Mouse (Mus musculus) cerebellum, postnatal 36 days (tissue): ENCODE data around the gene Adcy4.

Source experiments
- DNase-seq, 2 experiments: peaks; one replicate each; pipeline ENCODE4 v3.0.0; 2021 to 2022; ENCODE audit warnings: mixed read lengths in 2 of 2

Gene Adcy4

DNA sequence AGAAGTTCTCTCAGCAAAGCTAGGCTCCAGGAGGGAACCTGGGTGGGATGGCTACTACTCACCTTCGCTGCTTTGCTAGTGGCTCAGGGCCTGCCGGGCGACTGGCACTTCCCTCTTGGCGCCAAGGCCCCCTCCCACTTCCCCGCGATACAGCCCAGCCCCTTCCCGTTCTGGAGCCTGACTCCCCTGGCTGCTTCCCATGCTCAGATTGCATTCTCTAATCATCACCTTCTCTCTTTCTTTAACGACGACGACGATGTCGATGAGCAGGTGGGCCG, at the start of gene Adcy4:
Adcy4 (minus strand) TSS at position 138 of the 278 bp plus-strand sequence.
- no peak for DNase-seq

DNA sequence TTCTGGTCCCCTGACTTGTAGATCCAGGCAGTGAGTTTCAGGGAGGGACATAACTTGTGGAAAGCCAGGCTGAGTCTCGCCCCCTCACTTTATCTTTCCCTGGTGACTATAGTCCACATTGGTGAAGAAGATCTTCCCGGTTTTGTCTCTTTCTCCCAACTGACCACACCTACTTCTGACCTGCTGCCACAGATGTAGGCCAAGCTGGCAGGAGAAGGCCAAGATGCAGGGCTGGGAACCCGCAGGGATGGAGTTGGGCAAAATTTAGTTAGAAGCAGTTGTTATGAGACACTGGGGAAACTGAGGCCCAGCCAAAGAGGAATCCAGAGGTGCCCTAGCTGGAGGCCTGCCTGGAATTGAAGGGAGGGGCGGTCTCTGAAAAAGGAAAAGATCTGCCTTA, 49.2 kb upstream of the Adcy4 start:
- no peak for DNase-seq

GRCm38 (mm10) chr14:55830331-55830730, 46.4 kb upstream of the Adcy4 start:
- no peak for DNase-seq

- no peak for DNase-seq
Observed at GRCm38 (mm10) chr14:55829854-55830253, 46.0 kb upstream of the Adcy4 start.

GRCm38 (mm10) chr14:55828716-55829263, 44.9 kb upstream of the Adcy4 start:
- no peak for DNase-seq

DNA sequence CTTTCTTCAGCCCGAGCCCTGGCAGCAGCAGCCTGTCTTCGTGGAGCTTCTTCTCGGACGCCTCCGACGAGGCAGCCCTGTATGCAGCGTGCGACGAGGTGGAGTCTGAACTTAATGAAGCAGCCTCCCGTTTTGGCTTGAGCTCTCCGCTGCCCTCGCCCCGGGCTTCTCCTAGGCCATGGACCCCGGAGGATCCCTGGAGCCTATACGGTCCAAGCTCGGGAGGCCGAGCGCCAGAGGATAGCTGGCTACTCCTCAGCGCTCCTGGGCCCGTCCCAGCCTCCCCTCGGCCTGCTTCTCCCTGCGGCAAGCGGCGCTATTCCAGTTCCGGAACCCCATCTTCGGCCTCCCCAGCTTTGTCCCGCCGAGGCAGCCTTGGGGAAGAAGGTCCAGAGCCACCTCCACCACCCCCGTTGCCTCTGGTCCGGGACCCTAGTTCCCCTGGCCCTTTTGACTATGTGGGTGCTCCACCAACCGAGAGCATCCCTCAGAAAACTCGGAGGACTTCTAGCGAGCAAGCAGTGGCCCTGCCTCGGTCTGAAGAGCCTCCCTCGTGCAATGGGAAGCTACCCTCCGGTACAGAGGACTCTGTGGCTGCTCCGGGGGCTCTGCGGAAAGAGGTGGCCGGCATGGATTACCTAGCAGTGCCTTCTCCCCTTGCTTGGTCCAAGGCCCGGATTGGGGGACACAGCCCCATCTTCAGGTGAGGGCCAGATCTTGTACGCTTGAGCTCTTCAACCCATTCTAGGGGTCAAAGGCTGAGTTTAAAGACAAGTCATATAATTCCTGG, 42.9 kb upstream of the Adcy4 start:
- DNase-seq: peak in 1 of 2 experiments; percentile 15

- no peak for DNase-seq
Observed at GRCm38 (mm10) chr14:55826142-55826541, 42.2 kb upstream of the Adcy4 start.

- no peak for DNase-seq
Observed at GRCm38 (mm10) chr14:55825216-55826051, 41.5 kb upstream of the Adcy4 start.

DNA sequence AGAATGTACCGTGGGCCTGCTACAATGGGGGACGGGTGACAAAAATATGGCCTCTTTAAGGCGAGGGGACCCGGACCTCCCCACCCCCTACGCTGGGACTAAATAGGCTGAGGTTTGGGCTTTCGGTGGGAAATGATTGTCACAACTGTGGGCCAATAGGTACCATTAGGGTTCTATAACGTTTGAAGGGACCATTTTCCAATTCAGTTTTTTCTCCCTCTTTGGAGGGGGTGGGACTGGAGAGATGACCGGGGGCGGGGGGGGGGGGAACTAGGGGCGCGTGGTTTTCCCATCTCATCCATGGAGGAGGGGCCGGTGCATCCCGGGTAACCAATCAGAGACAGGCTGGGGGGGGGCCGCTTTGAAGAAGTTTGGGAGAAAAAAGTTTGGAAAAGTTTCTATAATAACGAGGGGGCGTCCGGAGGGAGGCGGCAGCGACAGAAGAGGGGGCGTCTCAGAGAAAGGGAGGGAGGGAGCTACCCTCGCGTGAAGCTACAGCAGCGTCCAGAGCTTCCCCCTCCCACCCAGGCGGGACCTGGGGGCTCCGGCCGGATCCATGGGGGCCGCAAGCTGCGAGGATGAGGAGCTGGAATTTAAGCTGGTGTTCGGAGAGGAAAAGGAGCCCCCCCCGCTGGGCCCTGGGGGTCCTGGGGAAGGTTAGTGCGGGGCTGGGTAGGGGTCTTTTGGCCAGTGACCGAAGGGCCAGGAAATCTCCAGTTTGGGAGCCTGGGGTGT, 40.8 kb upstream of the Adcy4 start:
- no peak for DNase-seq

DNA sequence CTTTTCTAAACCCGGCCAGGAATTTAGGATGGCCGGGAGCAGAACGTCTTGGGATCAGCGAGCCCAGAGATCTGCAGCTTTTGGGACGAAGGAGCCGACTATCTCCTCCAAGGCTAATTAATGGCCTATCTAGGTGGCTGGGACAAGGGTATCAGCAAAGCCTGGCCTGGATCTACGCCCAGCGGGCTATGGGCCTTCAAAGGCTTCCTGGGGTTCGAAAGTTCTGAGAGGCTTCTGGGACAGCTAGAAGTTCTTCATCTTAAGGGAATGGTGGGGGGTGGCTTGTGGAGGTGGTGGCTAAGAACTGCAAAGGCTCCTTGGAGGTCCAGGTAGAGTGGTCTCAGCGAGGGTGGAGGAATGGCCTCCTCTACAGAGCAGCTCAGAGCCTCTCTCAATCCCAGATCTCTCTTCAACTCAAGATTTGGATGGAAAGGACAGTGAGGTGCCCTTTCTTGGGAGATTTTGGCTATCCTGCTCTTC, 40.1 kb upstream of the Adcy4 start:
- DNase-seq: no peak

DNA sequence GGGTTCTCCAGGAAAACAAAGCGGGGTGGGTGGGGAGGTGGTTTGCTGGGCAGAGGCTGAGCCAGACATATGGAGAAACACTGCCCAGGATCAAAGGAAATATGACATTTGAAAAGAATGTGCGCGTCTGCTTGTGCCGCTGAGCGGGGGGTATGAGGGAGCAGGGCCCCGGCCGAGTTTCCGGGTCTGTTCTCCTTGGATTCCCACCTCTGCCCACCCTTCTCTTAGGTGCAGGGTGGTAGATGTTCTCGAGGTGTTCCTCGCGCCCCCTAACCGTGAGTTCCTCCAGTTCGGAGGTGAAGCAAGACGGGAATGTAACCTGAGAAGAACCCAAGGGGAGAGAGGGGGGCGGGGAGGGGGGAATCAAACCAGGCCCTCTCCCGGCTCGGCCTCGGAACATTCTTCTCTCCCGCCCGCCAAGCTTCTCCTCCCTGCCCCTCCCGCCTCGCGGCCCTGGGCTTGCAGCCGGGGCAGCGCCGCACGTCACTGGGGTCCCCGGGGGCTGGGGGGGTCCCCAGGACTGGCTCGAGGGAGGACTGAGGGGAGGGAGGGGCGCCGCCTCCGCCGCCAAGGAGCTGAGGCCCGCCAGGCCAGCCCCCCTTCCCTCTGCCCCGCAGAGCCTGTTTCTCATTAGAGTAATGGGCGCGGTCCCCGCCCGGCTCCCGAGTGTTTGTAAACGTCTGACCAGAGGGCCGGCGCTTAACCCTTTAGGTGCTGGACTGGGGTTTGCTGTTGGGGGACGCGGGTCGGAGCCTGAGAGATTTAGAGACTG, 39.3 kb upstream of the Adcy4 start, which contains the start of gene Nfatc4:
Nfatc4 (plus strand) TSS at position 154 of the 772 bp plus-strand sequence.
- peak; percentile 6 to 33 for DNase-seq

- DNase-seq: peak; percentile 68 to 73
Observed at GRCm38 (mm10) chr14:55822435-55822990, 38.6 kb upstream of the Adcy4 start.

DNA sequence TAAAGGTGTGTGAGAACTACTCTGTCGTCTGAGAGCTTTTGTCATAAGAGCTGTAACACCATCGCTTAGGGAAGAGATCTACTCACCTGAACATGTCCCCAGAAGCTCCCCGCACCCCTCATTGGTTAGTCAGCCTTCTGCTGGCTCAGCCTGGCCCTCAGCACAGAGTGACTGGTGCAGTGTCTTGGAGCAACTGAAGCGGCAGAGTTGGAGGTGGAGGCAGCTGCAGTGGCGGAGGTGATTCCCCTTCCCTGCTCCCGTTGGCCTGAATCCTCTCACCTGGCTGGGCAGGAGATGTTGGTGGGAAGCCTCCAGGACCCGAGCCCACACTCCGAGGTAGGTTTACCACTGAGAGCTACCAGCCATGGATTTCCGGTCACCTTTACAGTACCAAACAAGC, 36.7 kb upstream of the Adcy4 start:
- no peak for DNase-seq

DNA sequence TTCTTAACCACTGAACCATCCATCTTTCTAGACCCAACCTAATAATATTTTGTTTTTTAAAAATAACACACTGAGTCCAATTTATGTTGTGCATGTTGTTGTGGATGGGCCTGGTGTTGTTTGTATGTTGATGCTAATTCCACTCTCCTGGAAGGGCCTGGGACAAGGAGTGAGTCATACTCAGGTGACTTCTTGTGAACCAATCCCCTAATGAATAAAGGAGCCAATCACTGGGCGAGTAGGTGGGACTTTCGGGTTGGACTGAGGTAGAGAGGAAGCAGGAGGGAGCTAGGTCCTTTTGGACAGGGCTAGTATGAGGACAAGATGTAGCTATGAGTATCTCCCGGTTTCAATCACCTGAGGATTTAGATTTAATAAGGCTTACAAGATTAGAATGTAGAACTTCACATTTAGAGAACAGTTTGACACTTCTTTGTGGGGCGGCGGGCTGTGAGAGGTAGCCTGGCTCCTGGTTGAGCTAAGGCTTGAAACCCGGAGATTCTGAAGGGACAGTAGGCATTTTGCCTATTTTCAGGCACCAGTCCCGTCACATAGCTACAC, 36.0 kb upstream of the Adcy4 start:
- peak in 1 of 2 experiments; percentile 0 for DNase-seq

- DNase-seq: peak; percentile 33 to 46
Observed at GRCm38 (mm10) chr14:55815310-55815751, 31.4 kb upstream of the Adcy4 start.

- peak; percentile 81 to 82 for DNase-seq
Observed at GRCm38 (mm10) chr14:55814885-55815284, 31.0 kb upstream of the Adcy4 start.

- DNase-seq: no peak
Observed at GRCm38 (mm10) chr14:55795380-55796163, 11.7 kb upstream of the Adcy4 start.

DNA sequence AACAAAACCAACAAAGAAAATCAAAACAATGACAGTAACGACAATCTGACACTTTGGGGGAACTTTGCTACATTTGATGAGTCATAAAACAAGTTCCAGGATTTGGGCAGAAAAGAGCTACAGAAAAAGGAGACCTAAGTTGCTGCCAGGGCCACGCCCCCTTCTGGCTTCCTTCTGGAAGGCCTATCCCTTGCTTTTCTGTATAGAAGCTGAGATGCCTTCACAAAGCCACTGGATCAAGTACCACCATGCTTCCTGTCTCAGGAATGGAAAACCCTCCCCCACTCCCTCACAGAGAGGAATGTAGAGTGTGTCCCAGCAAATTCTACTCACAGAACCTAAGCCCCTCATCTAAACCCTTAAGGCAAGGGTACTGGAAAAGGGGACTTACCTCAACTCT, 10.1 kb upstream of the Adcy4 start:
- DNase-seq: no peak

DNA sequence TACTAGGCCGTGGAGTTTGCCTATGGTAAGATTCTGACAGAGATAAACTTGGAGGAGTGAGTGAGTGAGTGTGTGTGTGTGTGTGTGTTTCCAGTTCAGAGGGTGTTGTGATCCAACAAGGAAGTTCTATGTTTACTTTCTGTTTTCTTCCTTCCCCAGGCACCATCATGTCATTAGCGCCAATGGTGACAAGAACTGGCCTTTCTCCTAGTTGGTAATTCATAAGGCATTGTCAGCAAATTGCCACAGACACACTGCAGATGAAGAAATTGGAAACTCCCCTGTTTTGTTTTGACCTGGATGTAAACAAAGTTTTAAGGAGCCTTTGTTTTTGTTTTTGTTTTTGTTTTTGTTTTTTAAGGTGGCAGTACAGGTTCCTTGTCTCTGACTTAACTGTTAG, 9.6 kb upstream of the Adcy4 start:
- DNase-seq: no peak

DNA sequence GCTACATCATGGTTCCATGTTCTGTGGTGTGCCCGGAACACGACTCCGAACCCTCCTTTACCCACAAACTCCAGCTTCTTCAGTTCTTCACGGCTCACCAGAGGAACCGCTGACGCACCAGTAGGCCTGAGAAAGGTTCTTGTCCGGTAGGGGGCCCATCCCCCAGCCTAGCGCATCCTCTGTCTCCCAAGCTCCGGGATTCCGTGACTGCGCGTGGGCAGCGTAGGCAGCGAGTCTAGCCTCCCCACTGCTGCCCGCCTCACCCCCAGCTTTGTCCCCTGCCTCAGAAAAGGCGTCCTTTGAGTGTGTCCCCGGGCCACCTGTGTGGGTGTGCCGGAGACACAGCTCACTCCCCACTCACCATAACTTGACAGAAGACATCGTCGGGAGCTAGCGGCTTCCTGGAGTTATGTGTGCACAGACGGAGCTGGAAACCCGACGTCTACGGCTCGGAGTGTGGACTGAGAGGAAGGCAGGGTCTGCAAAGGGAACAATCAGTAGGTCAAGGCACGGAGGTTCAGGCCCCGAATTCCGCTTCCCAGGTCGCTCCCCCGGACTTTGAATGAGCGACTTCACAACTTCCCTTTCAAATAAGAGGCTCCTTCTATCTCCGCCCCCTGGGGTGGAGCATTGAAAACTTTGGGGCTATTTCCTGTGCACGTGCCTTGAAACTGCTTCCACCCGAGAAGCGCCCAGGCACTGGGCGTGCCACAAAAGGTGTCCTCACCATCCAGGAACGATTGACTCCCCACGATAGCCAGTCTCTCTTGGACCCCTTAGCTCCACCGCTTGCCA, 4.6 kb upstream of the Adcy4 start, which contains the start of gene Ripk3:
Ripk3 (minus strand) TSS at position 610 of the 795 bp plus-strand sequence.
- no peak for DNase-seq
